Mouse (Mus musculus): ENCODE measurements around the gene Msmb. TPM values are rescaled to one million over a fixed set of nuclear protein-coding genes. Genes with fewer than 3 reads are reported as not detected.
"Not testable (repeated sequence)": the region's sequence is repeated elsewhere in the genome, so short reads cannot be mapped to it uniquely, and the experiment has no call there.

Gene Msmb
- polyA plus RNA-seq, 1 experiment from 2014 or later, result not detected

GRCm38 (mm10) chr14:32190627-32191391 is 49.0 kb downstream of the Msmb start:
- Histone ChIP-seq H3K9ac (no peak overlapping the region), H3K27me3 (no peaks in the 10 kb centered on the region), H3K36me3 (peaks cover 59% of the 10 kb centered on the region), H3K9me3 (no peaks in the 10 kb centered on the region), H3K4me2 (no peak overlapping the region), H3K4me3 (no peak overlapping the region), H3K27ac (no peak overlapping the region), H3K4me1 (no peaks in the 10 kb centered on the region)
- no peak for ATAC-seq (ENCODE audit: insufficient number of reproducible peaks, low FRiP score, low TSS enrichment, low read depth)
- WGBS, result 88% methylated on average over 6 of the region's 6 CpGs

- ATAC-seq (ENCODE audit: insufficient number of reproducible peaks, low FRiP score, low TSS enrichment, low read depth), result no peak
- Histone ChIP-seq H3K9ac (no peak overlapping the region), H3K27ac (no peak overlapping the region), H3K4me3 (no peak overlapping the region), H3K4me1 (no peaks in the 10 kb centered on the region), H3K27me3 (no peaks in the 10 kb centered on the region), H3K36me3 (peaks cover 58% of the 10 kb centered on the region), H3K4me2 (no peak overlapping the region), H3K9me3 (no peaks in the 10 kb centered on the region)
- WGBS, result 90% methylated on average over 5 of the region's 5 CpGs
Measured at GRCm38 (mm10) chr14:32191926-32192325, 50.1 kb downstream of the Msmb start.

- WGBS, result 46% methylated on average over 3 of the region's 3 CpGs
- peaks cover 58% of the 10 kb centered on the region for H3K36me3 ChIP-seq
- H3K4me1 ChIP-seq, result no peaks in the 10 kb centered on the region
- no peaks in the 10 kb centered on the region for H3K27me3 ChIP-seq
- no peak overlapping the region for H3K4me2 ChIP-seq
- H3K4me3 ChIP-seq, result no peak overlapping the region
- ATAC-seq (ENCODE audit: insufficient number of reproducible peaks, low FRiP score, low TSS enrichment, low read depth), result no peak
- no peak overlapping the region for H3K27ac ChIP-seq
- H3K9ac ChIP-seq, result no peak overlapping the region
- H3K9me3 ChIP-seq, result no peaks in the 10 kb centered on the region
Measured at GRCm38 (mm10) chr14:32192437-32192836, 50.6 kb downstream of the Msmb start.

- H3K4me1 ChIP-seq; H3K27me3 ChIP-seq; H3K4me3 ChIP-seq; H3K4me2 ChIP-seq; H3K9me3 ChIP-seq; ATAC-seq (ENCODE audit: insufficient number of reproducible peaks, low FRiP score, low TSS enrichment, low read depth); H3K27ac ChIP-seq; H3K9ac ChIP-seq: not testable (repeated sequence)
- H3K36me3 ChIP-seq, result peaks cover 57% of the 10 kb centered on the region
- 82% methylated on average over 5 of the region's 5 CpGs for WGBS
Measured at GRCm38 (mm10) chr14:32193557-32193956, 51.7 kb downstream of the Msmb start.

GRCm38 (mm10) chr14:32201354-32201753 is 59.5 kb downstream of the Msmb start:
- H3K9me3 ChIP-seq, result no peaks in the 10 kb centered on the region
- H3K4me1 ChIP-seq, result peaks cover 18% of the 10 kb centered on the region
- H3K36me3 ChIP-seq, result peaks cover 24% of the 10 kb centered on the region
- peak overlapping the region; percentile 99 for H3K4me3 ChIP-seq
- peak overlapping the region; percentile 96 for H3K9ac ChIP-seq
- WGBS, result 0% methylated on average over 26 of the region's 26 CpGs
- no peak for ATAC-seq (ENCODE audit: insufficient number of reproducible peaks, low FRiP score, low TSS enrichment, low read depth)
- H3K4me2 ChIP-seq, result peak overlapping the region; percentile 60
- no peaks in the 10 kb centered on the region for H3K27me3 ChIP-seq
- peak overlapping the region; percentile 77; the same call in 1 of the 2 replicates for H3K27ac ChIP-seq

- H3K9me3 ChIP-seq, result no peaks in the 10 kb centered on the region
- H3K4me1 ChIP-seq, result peaks cover 18% of the 10 kb centered on the region
- peak within 1 kb of the TSS; percentile 77 for H3K27ac ChIP-seq
- peak within 1 kb of the TSS; percentile 96 for H3K9ac ChIP-seq
- H3K36me3 ChIP-seq, result peaks cover 20% of the 10 kb centered on the region
- H3K4me3 ChIP-seq, result peak within 1 kb of the TSS; percentile 99
- H3K4me2 ChIP-seq, result peak within 1 kb of the TSS; percentile 64
- peak; percentile 88 for ATAC-seq (ENCODE audit: insufficient number of reproducible peaks, low FRiP score, low TSS enrichment, low read depth)
- H3K27me3 ChIP-seq, result no peaks in the 10 kb centered on the region
- WGBS, result 0% methylated on average over 71 of the region's 77 CpGs
Measured at GRCm38 (mm10) chr14:32201791-32202451, 60.1 kb downstream of the Msmb start, which contains the start of the genes Timm23 and Parg. Gene Timm23 (minus strand): TSS chr14:32201898. Gene Parg (plus strand): TSS chr14:32201949.

Other genes starting within 250 kb of the Msmb start
- gene Galnt15, start 113.0 kb upstream of the Msmb start, polyA plus RNA-seq (2015; fragmentation: Nextera tagmentation; extraction: Ambion mirVana), result 0.24 and 0.26 TPM in 2 replicates
- gene Oxnad1, start 56.6 kb upstream of the Msmb start, polyA plus RNA-seq (2015; fragmentation: Nextera tagmentation; extraction: Ambion mirVana), result 17.4 and 22.0 TPM in 2 replicates
- gene Dph3, start 56.3 kb upstream of the Msmb start, polyA plus RNA-seq (2015; fragmentation: Nextera tagmentation; extraction: Ambion mirVana), result 74.3 and 76.6 TPM in 2 replicates
- 99.3 and 104 TPM in 2 replicates for gene Ncoa4, start 17.8 kb downstream of the Msmb start, polyA plus RNA-seq (2015; fragmentation: Nextera tagmentation; extraction: Ambion mirVana)
- 269 and 291 TPM in 2 replicates for gene Timm23, start 59.9 kb downstream of the Msmb start, polyA plus RNA-seq (2015; fragmentation: Nextera tagmentation; extraction: Ambion mirVana)
- gene Parg, start 59.9 kb downstream of the Msmb start, polyA plus RNA-seq (2015; fragmentation: Nextera tagmentation; extraction: Ambion mirVana), result 33.8 and 37.7 TPM in 2 replicates
- 9.2 and 9.8 TPM in 2 replicates for gene Ogdhl, start 180.0 kb downstream of the Msmb start, polyA plus RNA-seq (2015; fragmentation: Nextera tagmentation; extraction: Ambion mirVana)
- gene 1700024G13Rik, start 246.4 kb downstream of the Msmb start, polyA plus RNA-seq (2015; fragmentation: Nextera tagmentation; extraction: Ambion mirVana), result not detected in 2 replicates